Mouse (Mus musculus): ENCODE measurements around the gene Amt. TPM values are rescaled to one million over a fixed set of nuclear protein-coding genes. Genes with fewer than 3 reads are reported as not detected.
A peak's percentile ranks its signal among the peaks of the same experiment; 100 is the strongest.

Gene Amt
- polyA plus RNA-seq, 1 experiment from 2014 or later = 8.1 TPM

DNA sequence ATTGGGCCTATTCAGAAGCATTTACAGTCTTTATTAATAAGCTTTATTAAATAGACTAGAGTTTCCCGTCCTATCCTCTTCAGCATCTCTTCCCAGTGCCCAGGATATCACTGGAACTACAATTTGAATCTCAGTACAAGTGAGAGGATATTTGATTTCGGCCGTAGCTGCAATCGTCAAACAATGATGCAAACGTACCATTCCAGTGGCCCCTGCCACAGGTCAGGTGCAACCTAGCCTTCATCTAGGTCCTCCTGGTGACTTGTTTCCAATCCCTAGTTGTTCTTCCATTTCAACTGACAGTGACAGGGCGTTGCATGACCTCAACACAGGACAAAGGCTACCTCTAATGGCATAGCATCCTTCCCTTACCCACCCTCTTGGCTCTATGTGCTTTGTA is 5.9 kb upstream of the Amt start:
- Histone ChIP-seq H3K4me3 (ENCODE audit: low read length) (peak overlapping the region; percentile 78), H3K9me3 (replicated peaks; ENCODE audit: control insufficient read depth, low read length) (no peaks in the 10 kb centered on the region), H3K27ac (ENCODE audit: low read length) (peak overlapping the region; percentile 69), H3K4me1 (ENCODE audit: control insufficient read depth, insufficient read depth, low read length) (peaks cover 7% of the 10 kb centered on the region), H3K9ac (ENCODE audit: low read length) (peak overlapping the region; percentile 79), H3K4me2 (ENCODE audit: low read depth, low read length) (peak overlapping the region; percentile 86), H3K27me3 (ENCODE audit: control insufficient read depth, insufficient read depth, low read length) (no peaks in the 10 kb centered on the region), H3K36me3 (ENCODE audit: control insufficient read depth, insufficient read depth) (peaks cover 9% of the 10 kb centered on the region; the same call in 1 of the 2 replicates)
- ATAC-seq (replicated peaks; ENCODE audit: extremely low read depth, insufficient read depth, low FRiP score) = no peak
- WGBS = 39% methylated on average over 6 of the region's 6 CpGs

- Histone ChIP-seq H3K36me3 (ENCODE audit: control insufficient read depth, insufficient read depth) (peaks cover 18% of the 10 kb centered on the region), H3K4me1 (ENCODE audit: control insufficient read depth, insufficient read depth, low read length) (peaks cover 11% of the 10 kb centered on the region), H3K4me3 (ENCODE audit: low read length) (no peak overlapping the region), H3K4me2 (ENCODE audit: low read depth, low read length) (no peak overlapping the region), H3K9me3 (replicated peaks; ENCODE audit: control insufficient read depth, low read length) (no peaks in the 10 kb centered on the region), H3K27ac (ENCODE audit: low read length) (no peak overlapping the region), H3K9ac (ENCODE audit: low read length) (no peak overlapping the region), H3K27me3 (ENCODE audit: control insufficient read depth, insufficient read depth, low read length) (no peaks in the 10 kb centered on the region)
- no peak for ATAC-seq (replicated peaks; ENCODE audit: extremely low read depth, insufficient read depth, low FRiP score)
- WGBS = 70% methylated on average over 3 of the region's 3 CpGs
These were observed 5.2 kb downstream of the Amt start for GRCm38 (mm10) chr9:108301853-108302252.

- peak overlapping the region; percentile 83 for H3K4me3 ChIP-seq (ENCODE audit: low read length)
- 38% methylated on average over 4 of the region's 4 CpGs for WGBS
- no peak for ATAC-seq (replicated peaks; ENCODE audit: extremely low read depth, insufficient read depth, low FRiP score)
- peaks cover 30% of the 10 kb centered on the region for H3K4me1 ChIP-seq (ENCODE audit: control insufficient read depth, insufficient read depth, low read length)
- H3K4me2 ChIP-seq (ENCODE audit: low read depth, low read length) = peak overlapping the region; percentile 79
- peaks cover 18% of the 10 kb centered on the region for H3K36me3 ChIP-seq (ENCODE audit: control insufficient read depth, insufficient read depth)
- peak overlapping the region; percentile 92 for H3K9ac ChIP-seq (ENCODE audit: low read length)
- H3K27me3 ChIP-seq (ENCODE audit: control insufficient read depth, insufficient read depth, low read length) = no peaks in the 10 kb centered on the region
- no peaks in the 10 kb centered on the region for H3K9me3 ChIP-seq (replicated peaks; ENCODE audit: control insufficient read depth, low read length)
- H3K27ac ChIP-seq (ENCODE audit: low read length) = peak overlapping the region; percentile 88
These were observed 8.1 kb downstream of the Amt start for GRCm38 (mm10) chr9:108304716-108305115.

- 3% methylated on average over 1 of the region's 1 CpGs for WGBS
- no peak for ATAC-seq (replicated peaks; ENCODE audit: extremely low read depth, insufficient read depth, low FRiP score)
- H3K4me1 ChIP-seq (ENCODE audit: control insufficient read depth, insufficient read depth, low read length) = peaks cover 31% of the 10 kb centered on the region
- H3K27me3 ChIP-seq (ENCODE audit: control insufficient read depth, insufficient read depth, low read length) = no peaks in the 10 kb centered on the region
- peak overlapping the region; percentile 83 for H3K4me3 ChIP-seq (ENCODE audit: low read length)
- H3K27ac ChIP-seq (ENCODE audit: low read length) = peak overlapping the region; percentile 88
- peaks cover 18% of the 10 kb centered on the region for H3K36me3 ChIP-seq (ENCODE audit: control insufficient read depth, insufficient read depth)
- no peaks in the 10 kb centered on the region for H3K9me3 ChIP-seq (replicated peaks; ENCODE audit: control insufficient read depth, low read length)
- peak overlapping the region; percentile 79 for H3K4me2 ChIP-seq (ENCODE audit: low read depth, low read length)
- H3K9ac ChIP-seq (ENCODE audit: low read length) = peak overlapping the region; percentile 92
These were observed 8.5 kb downstream of the Amt start for GRCm38 (mm10) chr9:108305170-108305569.

GRCm38 (mm10) chr9:108305629-108306520 is 9.2 kb downstream of the Amt start, which contains the start of the genes Rhoa and Tcta:
Gene Rhoa (plus strand): TSS chr9:108306129.
Gene Tcta (minus strand): TSS chr9:108306160.
- Histone ChIP-seq H3K9me3 (replicated peaks; ENCODE audit: control insufficient read depth, low read length) (no peaks in the 10 kb centered on the region), H3K4me2 (ENCODE audit: low read depth, low read length) (peak within 1 kb of the TSS; percentile 79), H3K36me3 (ENCODE audit: control insufficient read depth, insufficient read depth) (peaks cover 18% of the 10 kb centered on the region), H3K4me1 (ENCODE audit: control insufficient read depth, insufficient read depth, low read length) (peaks cover 35% of the 10 kb centered on the region), H3K27ac (ENCODE audit: low read length) (peak within 1 kb of the TSS; percentile 100), H3K4me3 (ENCODE audit: low read length) (peak within 1 kb of the TSS; percentile 91), H3K27me3 (ENCODE audit: control insufficient read depth, insufficient read depth, low read length) (no peaks in the 10 kb centered on the region), H3K9ac (ENCODE audit: low read length) (peak within 1 kb of the TSS; percentile 99)
- WGBS = under 1% methylated on average over 81 of the region's 81 CpGs
- ATAC-seq (replicated peaks; ENCODE audit: extremely low read depth, insufficient read depth, low FRiP score) = peak; percentile 94

DNA sequence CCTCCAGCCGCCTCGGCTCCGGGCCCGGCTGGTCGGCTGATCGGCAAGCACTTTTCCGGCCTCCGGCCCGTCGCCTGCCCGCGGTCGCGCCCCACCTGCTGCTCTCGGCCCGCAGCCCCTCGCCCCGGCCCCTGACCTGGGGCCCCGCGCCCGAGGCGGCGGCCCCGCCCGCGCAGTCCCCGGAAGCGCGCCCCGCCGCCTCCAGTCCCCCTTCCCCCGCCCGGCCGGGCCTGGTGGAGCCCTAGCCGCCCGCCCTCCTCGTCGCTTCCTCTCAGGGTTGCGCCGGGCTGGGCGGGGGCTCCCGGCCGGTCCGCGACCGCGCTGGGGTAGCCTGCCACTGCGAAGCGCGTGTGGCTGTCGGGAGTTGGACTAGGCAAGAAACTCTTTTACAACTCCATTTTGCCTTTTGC is 9.9 kb downstream of the Amt start:
- no peaks in the 10 kb centered on the region for H3K27me3 ChIP-seq (ENCODE audit: control insufficient read depth, insufficient read depth, low read length)
- H3K4me1 ChIP-seq (ENCODE audit: control insufficient read depth, insufficient read depth, low read length) = peaks cover 42% of the 10 kb centered on the region
- peak overlapping the region; percentile 99 for H3K9ac ChIP-seq (ENCODE audit: low read length)
- H3K4me3 ChIP-seq (ENCODE audit: low read length) = peak overlapping the region; percentile 91
- ATAC-seq (replicated peaks; ENCODE audit: extremely low read depth, insufficient read depth, low FRiP score) = peak; percentile 84
- H3K36me3 ChIP-seq (ENCODE audit: control insufficient read depth, insufficient read depth) = peaks cover 14% of the 10 kb centered on the region
- H3K27ac ChIP-seq (ENCODE audit: low read length) = peak overlapping the region; percentile 100
- H3K9me3 ChIP-seq (replicated peaks; ENCODE audit: control insufficient read depth, low read length) = no peaks in the 10 kb centered on the region
- H3K4me2 ChIP-seq (ENCODE audit: low read depth, low read length) = peak overlapping the region; percentile 55
- under 1% methylated on average over 50 of the region's 51 CpGs for WGBS

GRCm38 (mm10) chr9:108307021-108307807 is 10.6 kb downstream of the Amt start:
- H3K4me1 ChIP-seq (ENCODE audit: control insufficient read depth, insufficient read depth, low read length) = peaks cover 46% of the 10 kb centered on the region
- peak overlapping the region; percentile 99 for H3K9ac ChIP-seq (ENCODE audit: low read length)
- H3K36me3 ChIP-seq (ENCODE audit: control insufficient read depth, insufficient read depth) = peaks cover 14% of the 10 kb centered on the region
- no peaks in the 10 kb centered on the region for H3K9me3 ChIP-seq (replicated peaks; ENCODE audit: control insufficient read depth, low read length)
- H3K27ac ChIP-seq (ENCODE audit: low read length) = peak overlapping the region; percentile 100
- ATAC-seq (replicated peaks; ENCODE audit: extremely low read depth, insufficient read depth, low FRiP score) = no peak
- 4% methylated on average over 12 of the region's 12 CpGs for WGBS
- H3K4me2 ChIP-seq (ENCODE audit: low read depth, low read length) = peak overlapping the region; percentile 92
- H3K27me3 ChIP-seq (ENCODE audit: control insufficient read depth, insufficient read depth, low read length) = no peaks in the 10 kb centered on the region
- peak overlapping the region; percentile 91 for H3K4me3 ChIP-seq (ENCODE audit: low read length)

GRCm38 (mm10) chr9:108308141-108308540 is 11.5 kb downstream of the Amt start:
- H3K4me1 ChIP-seq (ENCODE audit: control insufficient read depth, insufficient read depth, low read length) = peaks cover 46% of the 10 kb centered on the region
- peak overlapping the region; percentile 92 for H3K4me2 ChIP-seq (ENCODE audit: low read depth, low read length)
- no peak for ATAC-seq (replicated peaks; ENCODE audit: extremely low read depth, insufficient read depth, low FRiP score)
- H3K27ac ChIP-seq (ENCODE audit: low read length) = peak overlapping the region; percentile 74
- H3K27me3 ChIP-seq (ENCODE audit: control insufficient read depth, insufficient read depth, low read length) = no peaks in the 10 kb centered on the region
- 27% methylated on average over 2 of the region's 2 CpGs for WGBS
- H3K9ac ChIP-seq (ENCODE audit: low read length) = peak overlapping the region; percentile 71
- peaks cover 8% of the 10 kb centered on the region for H3K36me3 ChIP-seq (ENCODE audit: control insufficient read depth, insufficient read depth)
- no peaks in the 10 kb centered on the region for H3K9me3 ChIP-seq (replicated peaks; ENCODE audit: control insufficient read depth, low read length)
- peak overlapping the region; percentile 64 for H3K4me3 ChIP-seq (ENCODE audit: low read length)
